Mouse (Mus musculus) embryonic facial prominence, embryonic 14.5 days (tissue): ENCODE data around the gene Dhrs11. TPM values are rescaled to one million over a fixed set of nuclear protein-coding genes. Genes with fewer than 3 reads are reported as not detected.

Experiments used
- ATAC-seq: fragments of 200-750 bp; cut with Nextera tagmentation; 2 replicates; pipeline ENCODE4 v1.8.0; 2017; ENCODE audit warnings: low read depth, moderate number of reproducible peaks, moderate TSS enrichment
- DNase-seq: peaks from one replicate; pipeline ENCODE4 v3.0.0-alpha.2; 2015; ENCODE audit warnings: low spot score
- H3K27ac ChIP-seq: fragments of 300-500 bp; sonication (generic); replicated peaks from 2 replicates; pipeline ENCODE4 v1.5.1; 2014; ENCODE audit warnings: low read depth, mild to moderate bottlenecking, low read length, moderate library complexity
- H3K27me3 ChIP-seq: fragments of 300-500 bp; sonication (generic); replicated peaks from 2 replicates; pipeline ENCODE4 v1.6.1; 2014; ENCODE audit warnings: low read length; ENCODE audit not compliant: control insufficient read depth, insufficient read depth
- H3K36me3 ChIP-seq: fragments of 300-500 bp; sonication (generic); 2 replicates; pipeline ENCODE4 v1.6.1; 2014; ENCODE audit warnings: low read length, mixed read lengths; ENCODE audit not compliant: control insufficient read depth, insufficient read depth
- H3K4me1 ChIP-seq: fragments of 300-500 bp; sonication (generic); 2 replicates; pipeline ENCODE4 v1.6.1; 2014; ENCODE audit warnings: antibody characterized with exemption, low read length; ENCODE audit not compliant: control insufficient read depth, insufficient read depth
- H3K4me2 ChIP-seq: fragments of 300-500 bp; sonication (generic); 2 replicates; pipeline ENCODE4 v1.6.1; 2014; ENCODE audit warnings: low read depth, mild to moderate bottlenecking, low read length, moderate library complexity, mixed read lengths
- H3K4me3 ChIP-seq: fragments of 300-500 bp; sonication (generic); 2 replicates; pipeline ENCODE4 v1.5.1; 2014; ENCODE audit warnings: low read depth, mild to moderate bottlenecking, low read length
- H3K9ac ChIP-seq: fragments of 300-500 bp; sonication (generic); 2 replicates; pipeline ENCODE4 v1.6.1; 2014; ENCODE audit warnings: low read depth, mild to moderate bottlenecking, low read length, moderate library complexity, mixed read lengths
- H3K9me3 ChIP-seq: fragments of 300-500 bp; sonication (generic); 2 replicates; pipeline ENCODE4 v1.6.1; 2016; ENCODE audit warnings: low read length; ENCODE audit not compliant: control insufficient read depth
- WGBS: fragments of 180-500 bp; shearing (Covaris S2); extraction: QIAGEN DNeasy Blood & Tissue Kit; methylation state at CpG from one replicate; pipeline ENCODE4 v1.1.7; 2014; 5-methylcytosine and 5-hydroxymethylcytosine counted together
- polyA plus RNA-seq: library from polyadenylated mRNA; unstranded; fragments of >200 nt; fragmentation: Nextera tagmentation; extraction: Ambion mirVana; gene quantifications from 2 replicates; pipeline ENCODE4 v1.2.1, GENCODE M21; 2014

The Dhrs11 gene
- polyA plus RNA-seq, 1 experiment from 2014 or later: 13.7 TPM

DNA sequence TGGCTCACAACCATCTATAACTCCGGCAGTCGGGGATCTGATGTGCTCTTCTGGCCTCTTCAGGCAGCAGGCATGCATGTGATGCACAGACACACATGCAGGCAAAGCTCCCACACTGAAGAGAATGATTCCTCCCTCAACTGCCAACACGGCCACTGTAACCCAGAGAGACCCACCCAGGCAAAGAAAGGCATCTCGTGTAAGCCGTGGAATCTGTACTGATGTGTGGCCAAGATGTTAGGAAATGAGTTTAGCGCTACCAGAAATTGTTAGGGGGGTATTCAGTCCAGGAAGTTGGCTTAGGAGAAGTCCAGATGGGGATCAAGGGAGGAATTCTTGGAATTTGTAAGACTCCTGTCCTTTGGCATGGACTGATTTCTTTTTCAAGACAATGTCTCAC, 38.4 kb downstream of the Dhrs11 start:
- ATAC-seq (no peak), DNase-seq (no peak)
- Histone ChIP-seq H3K4me2 (no peak overlapping the region), H3K27me3 (no peaks in the 10 kb centered on the region), H3K9me3 (no peaks in the 10 kb centered on the region), H3K4me1 (no peaks in the 10 kb centered on the region), H3K4me3 (no peak overlapping the region), H3K27ac (no peak overlapping the region), H3K9ac (no peak overlapping the region; the same call in 1 of the 2 replicates), H3K36me3 (no peaks in the 10 kb centered on the region)
- WGBS: 32% methylated on average over 6 of the region's 6 CpGs

DNA sequence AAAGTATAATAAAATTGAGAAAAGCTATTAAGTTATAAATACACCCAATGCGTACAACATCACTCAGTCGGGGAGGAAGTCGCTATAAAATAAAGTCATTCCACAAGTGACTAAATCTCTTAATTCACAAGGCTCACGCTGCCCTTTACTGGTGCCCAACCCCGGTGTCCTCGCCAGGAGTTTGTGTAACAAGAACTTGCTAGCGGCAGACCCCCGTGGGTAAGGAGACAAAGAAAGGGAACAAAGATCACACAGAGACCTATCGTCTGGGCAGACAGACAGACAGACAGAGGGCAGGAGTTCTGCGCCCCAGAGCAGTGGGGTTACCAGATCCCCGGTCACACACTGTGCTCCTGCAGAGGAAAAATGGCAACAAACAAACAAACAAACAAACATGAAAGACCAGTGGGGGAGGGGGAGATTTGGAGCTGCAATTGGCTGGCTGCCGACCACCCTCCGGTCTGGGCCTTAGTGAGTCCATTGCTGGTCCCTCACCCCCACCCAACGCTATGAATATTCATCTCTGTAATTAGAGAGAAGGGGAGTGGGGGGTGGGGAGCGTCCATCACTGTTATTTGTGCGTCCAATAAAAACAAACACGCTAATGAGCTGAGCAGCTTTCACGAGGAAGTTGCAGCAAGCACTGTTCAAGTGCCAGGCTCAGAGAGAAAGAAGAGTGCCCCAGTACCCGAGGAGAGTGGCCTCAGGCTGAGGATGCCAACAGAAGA, 48.5 kb downstream of the Dhrs11 start:
- 5% methylated on average over 19 of the region's 19 CpGs for WGBS
- Histone ChIP-seq H3K4me3 (no peak overlapping the region), H3K4me1 (0 out of 2 replicates have a peak, but pooled peaks cover 9% of the 10 kb centered on the region), H3K36me3 (no peaks in the 10 kb centered on the region), H3K27me3 (peaks cover 19% of the 10 kb centered on the region), H3K9me3 (no peaks in the 10 kb centered on the region), H3K4me2 (no peak overlapping the region), H3K27ac (no peak overlapping the region), H3K9ac (no peak overlapping the region)
- DNase-seq: no peak
- ATAC-seq: no peak

DNA sequence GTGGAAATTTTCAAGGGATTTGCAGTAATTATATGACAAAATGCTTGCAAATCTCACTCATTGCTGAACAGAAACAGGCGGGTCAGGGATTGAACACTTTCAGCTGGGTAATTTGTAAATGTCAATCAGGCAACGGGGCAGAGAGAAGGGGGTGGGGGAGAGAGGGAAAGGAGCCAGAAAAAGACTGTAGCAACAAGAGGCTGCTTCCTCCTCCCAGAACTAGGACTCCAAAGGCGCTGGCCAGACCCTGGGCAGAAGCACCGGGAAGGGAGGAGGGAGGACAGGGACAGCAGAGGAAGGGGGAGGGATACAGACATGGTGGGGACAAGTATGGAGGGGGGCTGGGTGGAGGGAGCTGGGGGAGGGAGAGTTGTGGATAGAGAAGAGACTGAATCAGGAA, 53.2 kb downstream of the Dhrs11 start:
- Histone ChIP-seq H3K4me3 (no peak overlapping the region), H3K9ac (no peak overlapping the region), H3K27ac (no peak overlapping the region), H3K4me1 (0 out of 2 replicates have a peak, but pooled peaks cover 9% of the 10 kb centered on the region), H3K4me2 (no peak overlapping the region), H3K9me3 (no peaks in the 10 kb centered on the region), H3K36me3 (no peaks in the 10 kb centered on the region), H3K27me3 (peaks cover 15% of the 10 kb centered on the region; the same call in 1 of the 2 replicates)
- WGBS: 3% methylated on average over 4 of the region's 4 CpGs
- 0 out of 2 replicates have a peak, but pooled peaks have one; percentile 60 for ATAC-seq
- DNase-seq: peak; percentile 76

DNA sequence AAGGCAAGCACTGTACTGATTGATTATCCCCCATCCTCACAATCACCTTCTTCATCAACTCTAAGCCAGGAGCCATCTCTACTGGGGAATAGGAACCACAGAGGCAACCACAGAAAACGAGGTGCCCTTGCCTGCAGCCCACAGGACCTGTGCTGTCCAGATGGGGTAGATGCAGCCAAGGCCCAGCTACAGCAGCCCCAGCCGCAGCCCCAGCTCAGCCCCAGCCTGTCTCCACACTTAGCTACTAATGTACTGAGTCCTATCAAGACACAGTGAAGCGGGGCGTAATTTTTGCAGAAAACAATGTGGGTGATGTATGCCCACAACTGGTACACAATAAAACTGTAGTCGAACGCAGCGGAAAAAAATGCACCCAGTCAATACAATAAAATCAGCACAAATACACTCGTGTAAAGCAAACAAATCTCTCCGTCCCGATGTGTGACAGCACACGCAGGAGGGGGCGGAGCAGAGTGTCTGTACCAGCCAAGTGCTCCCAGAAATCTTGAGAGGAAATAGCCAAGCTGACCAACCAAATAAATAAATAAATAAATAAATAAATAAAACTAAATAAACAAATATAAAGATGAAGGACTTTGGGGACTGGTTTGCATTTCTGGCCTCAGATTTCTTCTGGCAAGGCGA, 53.8 kb downstream of the Dhrs11 start:
- 49% methylated on average over 13 of the region's 13 CpGs for WGBS
- Histone ChIP-seq H3K27me3 (peaks cover 9% of the 10 kb centered on the region; the same call in 1 of the 2 replicates), H3K4me2 (no peak overlapping the region), H3K4me3 (no peak overlapping the region), H3K27ac (no peak overlapping the region), H3K4me1 (0 out of 2 replicates have a peak, but pooled peaks cover 5% of the 10 kb centered on the region), H3K9me3 (no peaks in the 10 kb centered on the region), H3K36me3 (no peaks in the 10 kb centered on the region), H3K9ac (no peak overlapping the region)
- no peak for ATAC-seq
- DNase-seq: no peak

Other genes with a start within 250 kb of the Dhrs11 start
- gene Mrm1, start 9.5 kb downstream of the Dhrs11 start, polyA plus RNA-seq: 7.9 and 12.0 TPM in 2 replicates
- gene Ggnbp2, start 41.8 kb upstream of the Dhrs11 start, polyA plus RNA-seq: 62.4 and 67.0 TPM in 2 replicates
- 10.9 and 11.9 TPM in 2 replicates for gene Myo19, start 51.2 kb upstream of the Dhrs11 start, polyA plus RNA-seq
- gene Pigw, start 51.3 kb upstream of the Dhrs11 start, polyA plus RNA-seq: 2.3 and 3.1 TPM in 2 replicates
- 46.5 and 52.2 TPM in 2 replicates for gene Znhit3, start 87.4 kb upstream of the Dhrs11 start, polyA plus RNA-seq
- 0.40 and 0.41 TPM in 2 replicates for gene Car4, start 128.8 kb upstream of the Dhrs11 start, polyA plus RNA-seq